Mouse (Mus musculus): ENCODE data around the gene B3gnt2. TPM values are rescaled to one million over a fixed set of nuclear protein-coding genes. Genes with fewer than 3 reads are reported as not detected.

B3gnt2 gene
- polyA plus RNA-seq, 1 experiment from 2014 or later, result 3.4 TPM

- Histone ChIP-seq H3K27ac (no peak overlapping the region), H3K4me1 (no peaks in the 10 kb centered on the region), H3K36me3 (no peaks in the 10 kb centered on the region), H3K4me3 (no peak overlapping the region), H3K4me2 (replicated peaks) (no peak overlapping the region), H3K9ac (no peak overlapping the region), H3K27me3 (no peaks in the 10 kb centered on the region), H3K9me3 (replicated peaks) (no peaks in the 10 kb centered on the region)
- ATAC-seq (ENCODE audit: low FRiP score), result no peak
- WGBS, result 95% methylated on average over 10 of the region's 10 CpGs
Observed at GRCm38 (mm10) chr11:22836269-22836668, 24.5 kb downstream of the B3gnt2 start.

- Histone ChIP-seq H3K9ac (no peak overlapping the region), H3K27ac (no peak overlapping the region), H3K4me1 (0 out of 2 replicates have a peak, but pooled peaks cover 3% of the 10 kb centered on the region), H3K27me3 (no peaks in the 10 kb centered on the region), H3K4me3 (no peak overlapping the region), H3K4me2 (replicated peaks) (no peak overlapping the region), H3K36me3 (no peaks in the 10 kb centered on the region), H3K9me3 (replicated peaks) (no peaks in the 10 kb centered on the region)
- no peak for ATAC-seq (ENCODE audit: low FRiP score)
- 85% methylated on average over 4 of the region's 4 CpGs for WGBS
Observed at GRCm38 (mm10) chr11:22832600-22832999, 28.2 kb downstream of the B3gnt2 start.

DNA sequence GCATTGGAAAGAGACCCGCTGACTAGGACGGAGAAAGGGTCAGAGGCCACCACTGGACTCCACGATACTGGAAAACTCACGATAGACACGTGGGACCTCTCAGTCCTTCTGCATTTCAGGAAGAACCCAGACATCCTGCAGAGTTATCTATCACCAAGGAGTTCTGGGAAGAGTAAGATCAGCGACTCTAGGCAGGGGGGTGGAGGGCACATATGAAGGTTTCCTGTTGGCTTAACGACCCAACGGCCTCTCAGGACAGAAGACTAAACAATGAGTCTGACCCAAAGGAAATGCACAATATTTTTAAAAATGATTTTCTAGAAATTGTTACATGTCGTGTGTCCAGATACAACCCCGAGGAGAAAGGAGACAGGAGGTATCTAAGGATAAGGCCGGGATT lies 28.8 kb downstream of the B3gnt2 start:
- 87% methylated on average over 11 of the region's 11 CpGs for WGBS
- Histone ChIP-seq H3K9me3 (replicated peaks) (no peaks in the 10 kb centered on the region), H3K9ac (no peak overlapping the region), H3K36me3 (no peaks in the 10 kb centered on the region), H3K4me3 (no peak overlapping the region), H3K4me1 (0 out of 2 replicates have a peak, but pooled peaks cover 3% of the 10 kb centered on the region), H3K27me3 (no peaks in the 10 kb centered on the region), H3K4me2 (replicated peaks) (no peak overlapping the region), H3K27ac (no peak overlapping the region)
- ATAC-seq (ENCODE audit: low FRiP score), result no peak

DNA sequence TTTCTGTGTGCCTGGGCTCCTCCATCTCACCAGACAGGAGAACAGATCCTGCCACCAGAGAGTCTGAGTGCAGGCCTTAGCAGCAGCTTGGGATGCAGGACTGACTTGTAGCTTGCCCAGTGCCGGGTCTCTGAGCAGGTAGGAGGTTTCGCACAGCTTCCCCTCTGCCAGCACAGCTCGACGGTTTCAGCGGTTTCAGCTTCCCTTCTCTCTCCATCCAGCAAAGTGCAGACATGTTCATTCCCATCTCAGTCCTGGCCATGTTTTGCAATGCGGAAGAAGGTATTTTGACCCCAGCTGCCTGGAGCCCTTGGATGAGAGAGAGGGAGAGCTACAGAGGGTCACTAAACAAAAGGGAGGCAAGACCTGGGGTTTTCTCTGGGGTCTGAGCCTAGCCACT lies 30.1 kb downstream of the B3gnt2 start:
- Histone ChIP-seq H3K36me3 (no peaks in the 10 kb centered on the region), H3K9ac (no peak overlapping the region), H3K4me3 (no peak overlapping the region), H3K4me2 (replicated peaks) (no peak overlapping the region), H3K27ac (no peak overlapping the region), H3K27me3 (no peaks in the 10 kb centered on the region), H3K9me3 (replicated peaks) (no peaks in the 10 kb centered on the region), H3K4me1 (0 out of 2 replicates have a peak, but pooled peaks cover 3% of the 10 kb centered on the region)
- no peak for ATAC-seq (ENCODE audit: low FRiP score)
- WGBS, result 63% methylated on average over 6 of the region's 6 CpGs

DNA sequence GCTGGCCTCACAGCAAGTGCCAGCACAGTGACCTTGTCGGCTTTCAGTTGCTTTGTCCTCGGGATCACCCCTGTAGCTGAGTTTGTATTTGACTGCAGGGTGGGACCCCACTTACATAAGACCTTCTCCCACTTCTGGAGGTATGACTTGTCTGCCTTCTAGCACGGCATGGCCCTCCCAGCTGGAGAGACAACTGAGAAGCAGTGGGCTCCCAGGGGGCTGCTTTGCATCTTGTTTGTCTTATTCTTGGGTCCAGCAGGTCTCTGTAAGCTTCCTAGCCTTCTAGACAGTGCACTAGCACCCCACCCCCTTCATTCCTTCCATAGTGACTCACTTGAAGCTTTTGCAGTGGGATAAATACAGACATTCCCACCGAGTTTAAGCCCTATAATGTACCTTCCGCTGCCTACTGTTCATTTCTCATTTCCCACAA lies 30.6 kb downstream of the B3gnt2 start:
- 0 out of 2 replicates have a peak, but pooled peaks cover 3% of the 10 kb centered on the region for H3K4me1 ChIP-seq
- H3K27ac ChIP-seq, result no peak overlapping the region
- no peak overlapping the region for H3K4me2 ChIP-seq (replicated peaks)
- H3K9ac ChIP-seq, result no peak overlapping the region
- no peaks in the 10 kb centered on the region for H3K9me3 ChIP-seq (replicated peaks)
- ATAC-seq (ENCODE audit: low FRiP score), result no peak
- 50% methylated on average over 5 of the region's 5 CpGs for WGBS
- H3K4me3 ChIP-seq, result no peak overlapping the region
- no peaks in the 10 kb centered on the region for H3K27me3 ChIP-seq
- no peaks in the 10 kb centered on the region for H3K36me3 ChIP-seq

- no peak for ATAC-seq (ENCODE audit: low FRiP score)
- no peak overlapping the region for H3K9ac ChIP-seq
- H3K27ac ChIP-seq, result no peak overlapping the region
- H3K36me3 ChIP-seq, result no peaks in the 10 kb centered on the region
- 98% methylated on average over 15 of the region's 15 CpGs for WGBS
- H3K9me3 ChIP-seq (replicated peaks), result no peaks in the 10 kb centered on the region
- no peak overlapping the region for H3K4me2 ChIP-seq (replicated peaks)
- H3K4me3 ChIP-seq, result no peak overlapping the region
- H3K27me3 ChIP-seq, result no peaks in the 10 kb centered on the region
- H3K4me1 ChIP-seq, result 0 out of 2 replicates have a peak, but pooled peaks cover 3% of the 10 kb centered on the region
Observed at GRCm38 (mm10) chr11:22828988-22829632, 31.7 kb downstream of the B3gnt2 start.

DNA sequence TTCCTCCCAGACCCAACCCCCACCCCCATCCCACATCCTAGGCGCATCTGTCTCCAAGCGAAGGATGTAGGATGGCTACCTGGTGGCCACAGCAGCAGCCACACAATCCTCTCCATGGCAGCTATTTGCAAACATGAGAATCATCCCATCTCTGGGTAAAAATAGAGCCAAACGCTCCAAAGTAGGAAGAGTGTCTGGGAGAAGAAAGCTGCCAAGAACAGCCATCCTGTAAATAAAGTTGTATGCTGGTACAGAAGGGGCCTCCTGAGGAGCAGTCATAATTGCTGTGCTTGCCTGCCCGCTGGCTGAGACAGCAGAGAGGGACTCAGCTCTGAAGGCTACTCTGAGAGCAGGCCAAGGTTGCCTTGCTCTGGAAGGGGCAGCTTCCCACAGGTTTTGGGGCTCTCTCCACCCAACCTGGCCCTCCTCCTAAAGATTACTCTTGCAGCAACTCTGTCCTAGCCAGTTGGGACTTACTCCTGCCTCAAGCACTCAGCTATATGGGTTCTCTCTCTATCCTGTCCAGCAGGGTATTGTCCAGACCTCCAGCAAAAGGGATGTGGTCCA lies 33.2 kb downstream of the B3gnt2 start:
- no peak overlapping the region for H3K4me3 ChIP-seq
- no peaks in the 10 kb centered on the region for H3K27me3 ChIP-seq
- WGBS, result 85% methylated on average over 4 of the region's 4 CpGs
- no peak overlapping the region for H3K4me2 ChIP-seq (replicated peaks)
- 0 out of 2 replicates have a peak, but pooled peaks cover 3% of the 10 kb centered on the region for H3K4me1 ChIP-seq
- no peak overlapping the region for H3K27ac ChIP-seq
- H3K36me3 ChIP-seq, result no peaks in the 10 kb centered on the region
- ATAC-seq (ENCODE audit: low FRiP score), result no peak
- no peaks in the 10 kb centered on the region for H3K9me3 ChIP-seq (replicated peaks)
- no peak overlapping the region for H3K9ac ChIP-seq

DNA sequence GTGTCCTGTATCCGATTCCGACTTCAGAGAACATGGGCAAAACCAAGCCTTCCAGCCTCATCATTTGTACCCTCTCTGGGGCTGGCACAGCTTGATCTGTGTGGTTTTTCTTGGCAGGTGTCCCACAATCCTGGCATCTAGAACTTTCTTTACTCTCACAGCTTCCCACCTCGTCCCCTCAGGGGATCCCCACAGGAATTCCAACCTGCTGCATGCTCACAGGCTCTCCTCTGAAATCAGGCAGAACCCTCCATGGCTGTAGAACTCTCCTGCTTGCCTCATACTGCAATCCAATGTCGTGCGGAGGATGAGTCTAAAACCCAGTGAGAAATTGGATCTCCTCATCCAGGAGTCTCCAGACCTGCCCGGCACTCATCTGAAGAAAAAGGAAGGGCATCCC lies 34.1 kb downstream of the B3gnt2 start:
- Histone ChIP-seq H3K36me3 (no peaks in the 10 kb centered on the region), H3K9me3 (replicated peaks) (no peaks in the 10 kb centered on the region), H3K4me3 (no peak overlapping the region), H3K4me1 (0 out of 2 replicates have a peak, but pooled peaks cover 3% of the 10 kb centered on the region), H3K4me2 (replicated peaks) (no peak overlapping the region), H3K27ac (no peak overlapping the region), H3K9ac (no peak overlapping the region), H3K27me3 (no peaks in the 10 kb centered on the region)
- no peak for ATAC-seq (ENCODE audit: low FRiP score)
- WGBS, result 88% methylated on average over 6 of the region's 6 CpGs

GRCm38 (mm10) chr11:22826051-22826450 lies 34.7 kb downstream of the B3gnt2 start:
- H3K9ac ChIP-seq, result no peak overlapping the region
- 92% methylated on average over 14 of the region's 14 CpGs for WGBS
- no peak overlapping the region for H3K4me2 ChIP-seq (replicated peaks)
- no peak overlapping the region for H3K27ac ChIP-seq
- no peaks in the 10 kb centered on the region for H3K36me3 ChIP-seq
- H3K27me3 ChIP-seq, result no peaks in the 10 kb centered on the region
- no peaks in the 10 kb centered on the region for H3K9me3 ChIP-seq (replicated peaks)
- H3K4me3 ChIP-seq, result no peak overlapping the region
- ATAC-seq (ENCODE audit: low FRiP score), result no peak
- 0 out of 2 replicates have a peak, but pooled peaks cover 3% of the 10 kb centered on the region for H3K4me1 ChIP-seq

- no peaks in the 10 kb centered on the region for H3K9me3 ChIP-seq (replicated peaks)
- ATAC-seq (ENCODE audit: low FRiP score), result no peak
- WGBS, result 92% methylated on average over 1 of the region's 1 CpGs
- H3K4me1 ChIP-seq, result 0 out of 2 replicates have a peak, but pooled peaks cover 3% of the 10 kb centered on the region
- no peak overlapping the region for H3K4me3 ChIP-seq
- no peak overlapping the region for H3K27ac ChIP-seq
- H3K9ac ChIP-seq, result no peak overlapping the region
- H3K36me3 ChIP-seq, result no peaks in the 10 kb centered on the region
- H3K4me2 ChIP-seq (replicated peaks), result no peak overlapping the region
- no peaks in the 10 kb centered on the region for H3K27me3 ChIP-seq
Observed at GRCm38 (mm10) chr11:22825548-22825947, 35.2 kb downstream of the B3gnt2 start.

- no peak overlapping the region for H3K9ac ChIP-seq
- WGBS, result 80% methylated on average over 9 of the region's 9 CpGs
- no peak for ATAC-seq (ENCODE audit: low FRiP score)
Observed at GRCm38 (mm10) chr11:22824049-22824705, 36.6 kb downstream of the B3gnt2 start.

DNA sequence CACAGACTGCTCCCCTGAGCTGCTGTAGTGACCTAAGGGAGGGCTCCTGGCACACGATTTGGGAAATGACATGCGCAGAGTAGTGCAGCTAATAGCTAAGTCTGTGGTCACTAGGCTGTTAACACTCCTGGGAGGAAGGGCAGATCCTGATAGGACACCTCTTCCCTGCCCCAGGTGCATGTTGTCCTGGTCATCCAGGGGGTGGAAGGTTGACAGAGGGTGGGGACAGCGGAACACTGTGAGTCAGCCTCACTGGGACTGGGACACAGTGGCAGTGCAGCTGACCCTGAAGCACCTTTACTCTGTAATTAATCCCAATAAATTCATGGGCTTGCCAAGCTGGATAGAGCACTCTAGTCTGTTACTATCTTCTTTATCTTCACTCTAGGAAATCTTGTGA lies 39.5 kb downstream of the B3gnt2 start:
- no peaks in the 10 kb centered on the region for H3K36me3 ChIP-seq
- no peak overlapping the region for H3K4me3 ChIP-seq
- 87% methylated on average over 3 of the region's 3 CpGs for WGBS

More at GRCm38 (mm10) chr11:22824049-22824705, 36.6 kb downstream of the B3gnt2 start:
- Histone ChIP-seq H3K27me3 (no peaks in the 10 kb centered on the region), H3K4me2 (replicated peaks) (no peak overlapping the region), H3K9me3 (replicated peaks) (no peaks in the 10 kb centered on the region), H3K4me1 (no peaks in the 10 kb centered on the region), H3K27ac (no peak overlapping the region), H3K36me3 (no peaks in the 10 kb centered on the region), H3K4me3 (no peak overlapping the region)

More for the DNA sequence above, 39.5 kb downstream of the B3gnt2 start:
- H3K27me3 ChIP-seq, result no peaks in the 10 kb centered on the region
- H3K27ac ChIP-seq, result no peak overlapping the region
- no peak overlapping the region for H3K4me2 ChIP-seq (replicated peaks)
- H3K9ac ChIP-seq, result no peak overlapping the region
- H3K9me3 ChIP-seq (replicated peaks), result no peaks in the 10 kb centered on the region
- no peaks in the 10 kb centered on the region for H3K4me1 ChIP-seq
- ATAC-seq (ENCODE audit: low FRiP score), result no peak
